Mouse (Mus musculus): ENCODE data around the gene Pnrc1.
"Not testable (repeated sequence)": the region's sequence is repeated elsewhere in the genome, so short reads cannot be mapped to it uniquely, and the experiment has no call there.

The Pnrc1 gene

GRCm38 (mm10) chr4:33290002-33290401 lies at the start of gene Pnrc1:
Gene Pnrc1, minus strand, starts transcription at chr4:33290163.
- peak; percentile 65 for DNase-seq (ENCODE audit: low read depth, low spot score)

DNA sequence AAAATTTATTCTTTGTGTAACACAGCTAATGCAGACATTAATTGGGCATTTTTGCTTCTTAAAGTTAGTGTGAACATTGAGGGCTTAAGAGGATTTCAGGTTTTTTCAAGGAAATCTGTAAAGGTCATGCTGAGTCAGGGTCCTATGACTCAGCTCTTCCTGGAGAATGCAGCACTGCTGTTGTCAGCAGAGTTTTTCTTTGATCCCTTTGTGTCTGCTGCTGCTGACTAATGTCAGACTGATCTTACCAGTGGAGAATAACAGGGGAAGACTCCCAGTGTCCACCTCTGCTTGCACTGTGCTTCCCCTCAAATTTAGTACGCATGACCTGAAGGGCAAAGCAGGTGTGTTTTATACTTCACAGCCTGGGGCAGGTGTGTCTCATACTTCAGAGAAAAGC lies 48.0 kb upstream of the Pnrc1 start:
- DNase-seq (ENCODE audit: low read depth, low spot score) = peak; percentile 9

DNA sequence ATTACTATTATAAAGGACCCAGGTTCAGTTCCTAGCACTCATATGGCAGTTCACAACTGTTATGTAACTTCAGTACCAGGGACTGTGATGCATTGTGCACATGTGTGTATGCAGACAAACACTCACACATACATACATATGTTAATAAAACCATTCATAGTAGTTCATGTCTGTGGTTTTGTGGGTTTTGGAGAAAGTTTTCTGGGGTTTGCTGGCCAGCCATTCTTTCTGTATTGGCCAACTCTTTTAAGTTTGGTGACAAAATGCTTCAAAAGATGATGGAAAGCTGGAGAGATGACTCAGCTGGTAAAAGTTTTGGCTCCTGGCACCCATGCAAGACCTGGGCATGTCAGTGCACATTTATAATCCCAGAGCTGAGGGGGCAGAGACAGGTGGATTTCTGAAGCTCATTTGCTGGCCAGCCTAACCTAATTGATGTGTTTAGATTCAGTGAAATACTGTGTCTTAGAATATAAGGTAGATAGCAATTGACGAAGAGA lies 43.0 kb upstream of the Pnrc1 start:
- DNase-seq (ENCODE audit: low read depth, low spot score) = no peak

GRCm38 (mm10) chr4:33331147-33331546 lies 41.2 kb upstream of the Pnrc1 start:
- no peak for DNase-seq (ENCODE audit: low read depth, low spot score)

DNA sequence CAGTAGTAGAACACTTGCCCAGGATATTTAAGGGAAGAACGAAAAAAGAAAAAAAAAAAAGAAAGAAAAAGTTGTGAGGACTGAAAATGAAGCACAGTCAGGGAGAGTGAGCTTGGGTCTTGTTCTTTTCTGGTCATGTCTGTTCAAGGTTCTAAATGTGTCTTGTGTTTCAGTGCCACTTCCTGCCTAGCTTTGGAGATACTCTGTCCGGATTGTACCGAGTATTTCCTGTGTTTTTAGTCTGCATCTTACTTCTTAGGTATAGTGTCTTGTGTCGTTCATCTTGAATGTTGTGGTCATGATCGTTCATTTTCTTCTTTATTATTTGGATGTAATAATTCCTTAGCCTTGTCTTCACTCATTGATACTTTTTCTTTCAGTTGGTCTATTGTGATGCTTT lies 25.9 kb upstream of the Pnrc1 start:
- no peak for DNase-seq (ENCODE audit: low read depth, low spot score)

- not testable (repeated sequence) for DNase-seq (ENCODE audit: low read depth, low spot score)
Observed at GRCm38 (mm10) chr4:33314150-33314549, 24.2 kb upstream of the Pnrc1 start.

DNA sequence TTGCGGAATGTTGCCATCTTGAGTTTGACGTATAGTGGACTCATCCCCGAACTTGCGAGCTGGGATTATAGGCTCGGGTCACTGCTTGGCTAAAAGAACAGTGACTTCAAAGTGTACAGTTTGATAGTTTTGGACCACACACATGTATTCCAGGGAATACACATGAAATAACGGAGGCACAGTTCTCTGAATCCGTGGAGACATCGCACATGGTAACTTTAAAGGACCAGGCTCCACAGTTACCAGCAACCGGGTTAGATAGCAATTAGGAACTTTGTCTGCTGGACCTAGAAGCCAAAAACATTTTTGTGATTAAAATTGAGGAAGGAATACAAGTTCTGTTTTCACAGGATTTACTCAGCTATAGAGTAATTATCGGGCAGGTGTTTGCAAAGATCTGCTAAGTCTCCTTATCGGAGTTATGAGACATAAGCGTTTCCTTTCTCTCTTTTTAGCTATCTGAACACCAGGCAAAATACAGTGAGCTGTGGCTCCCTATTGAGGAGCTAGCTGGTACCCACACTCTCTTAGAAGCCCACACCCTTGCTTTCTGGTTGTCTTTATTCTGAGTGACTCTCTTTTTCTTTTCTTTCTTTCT lies 21.0 kb upstream of the Pnrc1 start:
- DNase-seq (ENCODE audit: low read depth, low spot score) = no peak

- peak; percentile 95 for DNase-seq (ENCODE audit: low read depth, low spot score)
Observed at GRCm38 (mm10) chr4:33309764-33310757, 20.1 kb upstream of the Pnrc1 start, which contains the start of gene Rngtt. Gene Rngtt, plus strand, starts transcription at chr4:33310311.

DNA sequence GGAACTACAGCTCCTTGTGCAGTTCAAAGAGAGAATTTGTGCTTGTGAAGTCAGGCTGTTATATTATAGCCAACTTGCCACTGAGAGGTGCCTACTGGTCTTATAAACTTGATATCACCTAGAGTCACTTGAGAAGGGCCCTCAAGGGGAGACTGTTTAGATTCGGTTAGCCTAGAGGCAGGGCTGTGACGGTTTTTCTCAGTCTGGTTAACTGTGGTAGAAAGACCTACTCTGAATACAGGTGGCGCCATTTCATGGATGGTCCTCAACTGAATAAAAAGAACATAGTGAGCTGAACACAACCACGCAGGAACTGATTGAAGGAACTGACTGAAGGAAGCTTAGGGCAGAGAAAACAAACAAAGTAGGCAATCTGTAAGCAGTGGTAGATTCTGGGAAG lies 17.2 kb upstream of the Pnrc1 start:
- DNase-seq (ENCODE audit: low read depth, low spot score) = no peak

- no peak for DNase-seq (ENCODE audit: low read depth, low spot score)
Observed at GRCm38 (mm10) chr4:33303057-33303456, 13.1 kb upstream of the Pnrc1 start.

DNA sequence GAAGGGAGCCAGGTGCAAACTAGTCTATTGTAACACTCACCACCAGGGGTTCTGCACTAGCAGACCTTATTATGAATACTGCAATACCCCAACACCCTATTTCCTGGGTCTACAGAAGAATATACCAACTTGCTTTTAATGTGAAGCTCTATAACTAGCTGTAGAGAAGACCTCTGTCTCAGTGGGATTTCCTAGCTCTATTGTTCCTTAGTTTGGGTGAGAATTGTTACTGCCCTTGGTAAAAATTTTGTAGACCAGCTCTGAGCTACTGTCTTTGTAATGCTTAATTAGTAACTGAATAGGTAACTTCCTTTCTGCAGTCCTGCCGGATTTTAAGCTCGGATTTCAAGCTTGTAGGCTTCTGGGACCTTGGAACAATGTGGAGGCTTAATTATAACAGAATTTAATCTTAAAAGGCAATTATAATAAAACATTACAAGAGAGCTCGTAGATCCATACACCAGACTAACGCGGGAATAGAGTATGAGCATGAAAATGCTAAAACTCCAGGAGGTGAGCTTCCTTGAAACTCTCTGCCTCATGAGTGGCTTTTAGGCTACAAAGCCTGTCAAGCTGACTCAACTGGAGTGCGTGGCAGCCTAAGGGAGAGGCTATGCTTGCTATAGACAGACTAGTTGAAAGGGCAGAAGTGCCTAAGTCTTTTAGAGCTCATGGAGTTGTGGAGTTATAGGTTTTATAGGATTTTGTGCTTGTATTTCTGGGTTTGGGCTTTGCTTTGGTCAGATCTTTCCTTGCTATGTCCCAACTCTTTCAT lies 11.1 kb upstream of the Pnrc1 start:
- not testable (repeated sequence) for DNase-seq (ENCODE audit: low read depth, low spot score)

DNA sequence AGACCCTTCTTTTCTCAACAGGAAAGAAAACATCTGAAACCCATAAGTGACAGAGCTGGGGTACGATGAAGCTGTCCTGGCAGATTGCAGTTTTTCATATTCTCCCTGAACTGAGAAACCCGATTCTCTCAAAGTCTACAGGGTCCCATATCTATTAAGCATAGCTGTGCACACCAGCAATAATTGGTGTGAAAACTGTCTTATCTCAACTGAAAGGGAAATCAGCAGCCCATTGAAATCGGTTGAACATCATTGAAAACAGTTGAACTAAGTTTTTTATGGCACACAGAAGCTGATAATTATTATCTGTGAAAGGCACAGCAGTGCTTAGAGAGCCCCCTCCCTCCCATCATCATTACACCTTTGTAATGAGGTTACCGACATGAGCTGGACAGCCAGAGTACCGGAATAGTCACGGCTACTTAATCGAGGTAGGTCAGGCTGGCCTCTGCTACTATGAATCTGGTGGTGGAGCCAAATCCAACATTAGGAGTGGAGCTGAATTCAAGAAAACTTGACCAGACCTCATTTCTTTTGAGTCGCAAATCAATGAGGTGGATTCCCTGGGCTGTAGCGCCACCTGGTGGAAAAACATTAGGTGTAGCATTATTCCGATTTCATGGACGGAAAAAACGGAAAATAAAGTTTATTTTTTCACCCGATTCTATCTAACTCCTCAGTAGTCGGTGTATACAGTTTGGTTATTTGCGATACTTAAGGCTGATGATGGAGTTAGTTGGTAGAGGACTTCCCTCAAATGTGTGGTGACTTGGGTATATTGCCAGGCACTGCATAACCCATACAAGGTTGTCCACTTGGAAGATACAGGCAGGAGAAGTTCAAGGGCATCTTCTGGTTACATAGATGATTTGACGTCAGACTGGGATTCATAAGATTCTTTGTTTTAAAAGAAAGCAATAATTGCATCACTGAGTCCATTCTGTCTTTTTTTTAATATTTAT lies 2.7 kb upstream of the Pnrc1 start:
- peak; percentile 81 for DNase-seq (ENCODE audit: low read depth, low spot score)

GRCm38 (mm10) chr4:33290878-33291277 lies 915 bp upstream of the Pnrc1 start:
- no peak for DNase-seq (ENCODE audit: low read depth, low spot score)

GRCm38 (mm10) chr4:33289106-33289650 lies 785 bp downstream of the Pnrc1 start:
- DNase-seq (ENCODE audit: low read depth, low spot score) = no peak

DNA sequence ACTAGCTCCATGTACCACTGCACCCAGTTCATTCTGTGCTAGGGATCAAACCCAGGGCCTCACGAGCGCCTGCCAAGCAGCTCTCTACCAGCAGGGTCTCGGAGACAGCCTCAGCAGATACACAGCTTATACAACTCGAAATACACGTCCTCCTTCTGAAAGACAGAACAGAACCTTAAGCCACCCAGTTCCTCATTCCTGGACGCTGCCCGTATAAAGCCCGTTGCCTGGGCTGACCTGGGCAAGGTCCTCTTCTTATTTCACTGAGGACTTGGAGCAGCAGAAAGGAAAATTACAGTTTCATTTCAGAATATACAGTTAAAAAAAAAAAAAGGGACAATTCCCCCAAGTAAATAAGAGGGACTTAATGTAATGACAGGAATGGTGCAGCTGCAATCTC lies 4.5 kb downstream of the Pnrc1 start:
- no peak for DNase-seq (ENCODE audit: low read depth, low spot score)

DNA sequence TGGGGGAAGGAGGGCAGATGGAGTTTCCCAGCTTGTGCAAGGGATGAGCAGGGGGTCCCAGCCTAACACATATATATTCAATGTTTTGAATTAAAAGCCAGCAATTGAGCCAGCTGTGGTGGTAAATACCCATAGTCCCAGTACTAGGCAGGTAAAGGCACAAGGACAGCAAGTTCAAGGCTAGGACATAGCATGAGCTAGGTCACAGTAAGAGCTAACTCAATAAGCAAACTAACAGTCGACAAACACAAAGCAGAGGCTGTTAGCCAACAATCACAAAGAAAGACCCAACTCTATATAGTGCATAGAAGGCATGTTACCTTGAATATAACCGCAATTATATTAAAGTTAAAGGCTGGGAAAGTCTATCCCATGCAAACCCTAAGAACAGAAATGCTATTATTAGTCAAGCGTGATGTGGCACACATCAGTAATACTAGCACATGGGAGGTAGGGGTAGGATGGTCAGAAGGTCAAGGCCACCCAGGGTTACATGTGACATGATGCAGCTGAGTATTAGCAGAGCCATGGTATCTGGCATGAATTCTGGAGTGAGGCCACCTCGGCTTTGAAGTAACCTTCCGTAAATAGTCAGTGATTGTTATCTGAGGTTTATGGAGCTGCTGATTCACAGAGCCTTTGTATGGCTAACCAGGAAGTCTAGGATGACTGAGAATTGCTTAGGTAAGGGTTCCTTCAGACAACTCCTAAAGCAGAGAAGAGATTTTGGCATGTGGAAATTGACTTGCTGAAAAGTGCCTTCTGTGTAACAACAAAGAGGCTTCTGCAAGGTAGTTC lies 5.7 kb downstream of the Pnrc1 start:
- no peak for DNase-seq (ENCODE audit: low read depth, low spot score)

DNA sequence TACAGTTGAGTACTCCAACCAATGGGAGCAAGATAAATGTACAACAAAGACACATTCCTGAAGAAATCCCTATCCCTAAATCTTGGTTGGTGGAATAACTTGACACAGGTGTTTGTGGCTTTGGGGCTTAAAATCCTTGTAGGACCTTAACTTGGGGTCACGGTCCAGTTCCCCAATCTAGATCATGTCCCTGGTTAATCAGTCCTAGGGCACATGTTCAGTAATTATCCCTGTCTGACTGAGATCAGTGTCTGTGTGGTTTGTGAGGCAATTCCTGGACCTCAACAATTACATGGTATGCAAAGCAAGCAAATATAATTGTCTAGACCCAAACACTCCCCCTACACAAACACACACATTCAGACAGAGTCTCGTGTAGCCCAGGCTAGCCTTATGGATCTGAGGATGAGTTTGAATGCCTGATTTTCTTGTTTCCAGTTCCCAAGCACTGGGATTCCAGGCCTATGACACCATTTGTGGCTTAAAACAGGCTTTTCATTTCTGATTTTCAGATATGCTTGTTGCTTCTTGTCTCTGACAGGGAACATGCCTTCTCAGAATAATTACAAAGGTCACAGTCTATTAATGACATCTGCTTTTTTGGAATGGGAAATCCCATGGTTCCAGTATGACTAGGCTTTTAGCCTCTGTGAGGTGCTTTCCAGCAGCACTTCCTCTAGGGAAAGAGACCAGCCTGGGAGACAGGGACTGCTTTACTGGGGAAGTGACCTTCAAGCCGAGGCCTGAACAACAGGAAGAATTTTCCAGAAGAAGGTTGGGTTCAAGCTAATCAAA lies 7.9 kb downstream of the Pnrc1 start:
- DNase-seq (ENCODE audit: low read depth, low spot score) = no peak

DNA sequence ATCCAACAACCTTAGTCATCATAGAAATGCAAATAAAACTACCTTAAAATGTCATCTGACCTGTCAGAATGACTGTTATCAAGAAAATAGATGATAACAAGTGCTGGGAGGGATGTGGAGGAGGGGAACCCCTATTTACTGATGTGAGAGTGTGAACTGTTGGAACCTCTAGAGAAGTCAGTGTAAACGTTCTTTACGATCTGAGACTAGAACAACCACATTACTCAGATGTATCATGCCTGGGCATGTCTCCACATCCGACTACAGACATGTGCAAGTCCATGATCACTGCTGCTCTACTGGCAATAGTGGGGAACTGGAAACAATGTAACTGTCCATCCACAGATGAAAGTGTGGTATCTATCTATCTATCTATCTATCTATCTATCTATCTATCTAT lies 16.5 kb downstream of the Pnrc1 start:
- no peak for DNase-seq (ENCODE audit: low read depth, low spot score)
